Mouse (Mus musculus): ENCODE results near the gene Arf3.

DNA sequence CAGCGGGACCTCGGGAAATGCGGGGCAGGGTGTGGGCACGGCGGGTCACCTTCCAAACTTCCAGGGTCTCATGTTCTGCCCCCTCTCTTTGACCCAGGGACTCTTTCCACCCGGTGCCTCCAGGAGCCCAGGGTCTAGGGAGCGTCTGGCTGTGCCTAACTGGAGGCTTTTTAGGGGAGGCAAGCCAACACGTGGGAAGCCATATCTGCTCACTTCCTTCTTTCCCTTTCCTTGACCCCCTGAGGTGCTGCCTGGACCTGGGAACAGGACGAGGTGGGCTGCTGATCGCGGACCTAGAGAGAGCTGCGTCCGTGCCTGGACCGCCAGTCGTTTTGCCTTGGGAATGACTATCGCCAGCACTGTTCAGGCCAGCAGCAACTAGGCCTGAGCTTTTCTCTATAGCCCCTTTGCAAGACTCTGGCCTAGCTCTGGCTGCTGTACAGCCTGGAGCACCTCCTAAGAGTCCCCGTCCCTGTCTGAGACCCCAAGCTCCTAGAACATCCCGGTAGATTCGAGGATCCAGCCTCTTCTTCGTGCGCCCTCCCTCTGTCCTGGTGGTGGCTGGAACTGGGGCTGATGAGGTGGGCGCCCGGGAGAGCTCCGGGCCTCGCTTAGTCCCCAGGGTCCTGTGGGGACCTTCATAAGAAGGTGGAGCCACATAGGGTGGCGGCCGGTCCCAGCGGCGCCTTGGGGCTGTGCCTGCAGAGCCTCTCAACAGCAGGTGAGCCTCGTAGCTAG lies 43.2 kb upstream of the Arf3 start:
- TF ChIP-seq CTCF (IDR thresholded peaks at IDR 0.05; ENCODE audit: insufficient read depth, low read length) (no peak), POLR2A (IDR thresholded peaks at IDR 0.05; ENCODE audit: borderline replicate concordance, extremely low read depth, low read depth, low read length) (no peak)
